Mouse (Mus musculus) forebrain, embryonic 16.5 days (tissue): ENCODE data around the gene P2ry13. TPM values are rescaled to one million over a fixed set of nuclear protein-coding genes. Genes with fewer than 3 reads are reported as not detected.
A peak's percentile ranks its signal among the peaks of the same experiment; 100 is the strongest.

Experiments
- ATAC-seq: fragments of 200-750 bp; cut with Nextera tagmentation; 2 replicates; pipeline ENCODE4 v1.8.0; 2017; ENCODE audit warnings: mild to moderate bottlenecking, moderate library complexity
- H3K27ac ChIP-seq: fragments of 300-500 bp; sonication (generic); 2 replicates; pipeline ENCODE4 v1.5.1; 2014; ENCODE audit warnings: low read length, control low read depth
- H3K27me3 ChIP-seq: fragments of 300-500 bp; sonication (generic); replicated peaks from 2 replicates; pipeline ENCODE4 v1.6.1; 2014; ENCODE audit warnings: low read length; ENCODE audit not compliant: control insufficient read depth, insufficient read depth
- H3K36me3 ChIP-seq: fragments of 300-500 bp; sonication (generic); 2 replicates; pipeline ENCODE4 v1.6.1; 2014; ENCODE audit not compliant: control insufficient read depth, insufficient read depth
- H3K4me1 ChIP-seq: fragments of 300-500 bp; sonication (generic); replicated peaks from 2 replicates; pipeline ENCODE4 v1.6.1; 2014; ENCODE audit warnings: low read length; ENCODE audit not compliant: control insufficient read depth, insufficient read depth
- H3K4me2 ChIP-seq: fragments of 300-500 bp; sonication (generic); 2 replicates; pipeline ENCODE4 v1.6.1; 2014; ENCODE audit warnings: mild to moderate bottlenecking, low read length, control low read depth
- H3K4me3 ChIP-seq: fragments of 300-500 bp; sonication (generic); replicated peaks from 2 replicates; pipeline ENCODE4 v1.5.1; 2014; ENCODE audit warnings: mild to moderate bottlenecking, low read length, control low read depth
- H3K9ac ChIP-seq: fragments of 300-500 bp; sonication (generic); replicated peaks from 2 replicates; pipeline ENCODE4 v1.6.1; 2014; ENCODE audit warnings: low read depth, low read length, control low read depth
- H3K9me3 ChIP-seq: fragments of 300-500 bp; sonication (generic); 2 replicates; pipeline ENCODE4 v1.6.1; 2016; ENCODE audit warnings: low read length; ENCODE audit not compliant: control insufficient read depth
- WGBS: fragments of 180-500 bp; shearing (Covaris S2); extraction: QIAGEN DNeasy Blood & Tissue Kit; methylation state at CpG from one replicate; pipeline ENCODE4 v1.1.7; 2014; 5-methylcytosine and 5-hydroxymethylcytosine counted together
- polyA plus RNA-seq: library from polyadenylated mRNA; unstranded; fragments of >200 nt; fragmentation: Nextera tagmentation; extraction: Ambion mirVana; gene quantifications from 2 replicates; pipeline ENCODE4 v1.2.1, GENCODE M21; 2015

P2ry13 gene
- polyA plus RNA-seq, 1 experiment from 2014 or later = 1.8 TPM

DNA sequence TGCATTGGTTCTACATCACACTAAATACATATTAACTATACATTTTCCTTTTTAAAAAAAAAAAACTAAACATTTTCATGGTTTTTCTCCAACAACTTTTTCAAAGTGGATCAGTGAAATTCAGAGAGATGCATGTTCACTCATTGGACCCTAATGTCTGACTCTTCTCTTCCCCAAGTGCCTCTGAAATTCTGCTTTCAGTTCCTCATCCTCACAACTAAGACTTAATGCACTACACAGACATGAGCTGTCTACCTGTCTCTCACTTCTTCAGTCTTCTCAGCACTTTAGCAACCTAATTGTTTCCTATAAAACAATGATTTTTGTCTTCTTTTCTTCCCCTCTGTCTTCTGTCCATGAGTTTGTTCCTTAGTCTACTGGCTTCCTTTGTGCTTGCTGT is 14.7 kb upstream of the P2ry13 start:
- Histone ChIP-seq H3K4me2 (no peak overlapping the region), H3K9me3 (no peaks in the 10 kb centered on the region), H3K27ac (no peak overlapping the region), H3K27me3 (no peaks in the 10 kb centered on the region), H3K4me1 (no peaks in the 10 kb centered on the region), H3K36me3 (no peaks in the 10 kb centered on the region), H3K9ac (no peak overlapping the region), H3K4me3 (no peak overlapping the region)
- ATAC-seq = no peak

DNA sequence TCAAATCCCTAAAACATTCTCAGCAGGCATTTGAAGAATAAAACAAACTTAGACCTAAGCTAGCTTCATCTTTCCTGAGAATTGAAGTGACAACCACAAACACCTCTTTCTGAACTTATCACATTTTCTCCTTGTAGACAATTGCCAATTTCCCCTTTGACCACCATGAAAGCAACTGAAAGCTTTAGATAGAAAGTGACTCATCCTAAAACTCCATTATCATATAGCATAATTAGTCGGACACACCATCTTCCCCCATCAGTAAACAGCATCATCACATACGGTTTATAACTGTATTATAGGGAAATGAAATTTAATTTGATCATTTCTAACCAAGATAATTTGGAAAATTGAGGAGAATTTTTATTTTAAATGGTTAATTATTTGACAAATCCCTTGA is 11.6 kb upstream of the P2ry13 start:
- Histone ChIP-seq H3K9ac (no peak overlapping the region), H3K9me3 (no peaks in the 10 kb centered on the region), H3K4me1 (no peaks in the 10 kb centered on the region), H3K36me3 (no peaks in the 10 kb centered on the region), H3K27me3 (no peaks in the 10 kb centered on the region), H3K4me3 (no peak overlapping the region), H3K4me2 (no peak overlapping the region), H3K27ac (no peak overlapping the region)
- WGBS = 92% methylated on average over 2 of the region's 2 CpGs
- no peak for ATAC-seq

DNA sequence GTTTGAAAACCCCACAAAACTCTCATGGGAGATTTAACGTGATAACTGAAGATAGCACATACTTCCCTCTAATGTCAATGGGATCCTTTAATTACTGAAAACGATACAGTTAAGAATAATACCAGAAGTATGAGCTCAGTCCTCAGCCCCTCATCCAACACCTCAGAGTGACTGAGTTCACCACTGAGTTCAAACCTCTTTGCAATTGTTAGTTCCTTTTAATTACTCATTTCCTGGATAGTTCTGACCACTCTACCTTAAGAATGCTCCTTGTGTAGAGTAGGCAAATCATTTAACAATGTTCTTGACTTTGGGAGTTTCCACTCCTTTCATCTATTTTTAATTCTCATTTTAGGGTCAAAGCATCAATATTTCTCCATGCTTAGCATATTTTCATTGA is 8.6 kb upstream of the P2ry13 start:
- no peak overlapping the region for H3K9ac ChIP-seq
- H3K27ac ChIP-seq = no peak overlapping the region
- no peaks in the 10 kb centered on the region for H3K4me1 ChIP-seq
- no peaks in the 10 kb centered on the region for H3K27me3 ChIP-seq
- no peaks in the 10 kb centered on the region for H3K36me3 ChIP-seq
- ATAC-seq = no peak
- H3K9me3 ChIP-seq = no peaks in the 10 kb centered on the region
- WGBS = 92% methylated on average over 2 of the region's 2 CpGs
- no peak overlapping the region for H3K4me3 ChIP-seq
- no peak overlapping the region for H3K4me2 ChIP-seq

DNA sequence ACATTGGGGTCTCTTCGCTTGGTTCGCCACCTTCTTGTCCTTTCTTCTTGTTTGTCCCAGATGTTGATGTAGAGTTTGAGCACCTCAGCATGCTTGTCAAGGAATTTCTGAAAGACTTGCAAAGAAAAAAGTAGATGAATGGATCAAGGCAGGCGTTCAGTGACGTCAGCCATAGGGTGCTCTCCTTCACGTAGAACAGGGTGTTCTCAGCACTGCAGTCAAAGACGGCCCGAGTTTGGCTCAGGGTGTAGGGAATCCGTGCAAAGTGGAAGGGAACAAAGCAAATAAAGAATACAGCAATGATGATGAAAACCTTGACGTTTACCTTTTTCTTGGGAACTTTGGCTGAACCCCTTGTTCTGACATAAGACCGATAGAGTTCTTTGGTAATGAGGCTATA is 6.5 kb upstream of the P2ry13 start:
- no peak overlapping the region for H3K27ac ChIP-seq
- no peak overlapping the region for H3K4me3 ChIP-seq
- no peak overlapping the region for H3K9ac ChIP-seq
- H3K36me3 ChIP-seq = no peaks in the 10 kb centered on the region
- H3K4me2 ChIP-seq = no peak overlapping the region
- ATAC-seq = no peak
- 92% methylated on average over 10 of the region's 10 CpGs for WGBS
- H3K9me3 ChIP-seq = no peaks in the 10 kb centered on the region
- H3K4me1 ChIP-seq = no peaks in the 10 kb centered on the region
- no peaks in the 10 kb centered on the region for H3K27me3 ChIP-seq

DNA sequence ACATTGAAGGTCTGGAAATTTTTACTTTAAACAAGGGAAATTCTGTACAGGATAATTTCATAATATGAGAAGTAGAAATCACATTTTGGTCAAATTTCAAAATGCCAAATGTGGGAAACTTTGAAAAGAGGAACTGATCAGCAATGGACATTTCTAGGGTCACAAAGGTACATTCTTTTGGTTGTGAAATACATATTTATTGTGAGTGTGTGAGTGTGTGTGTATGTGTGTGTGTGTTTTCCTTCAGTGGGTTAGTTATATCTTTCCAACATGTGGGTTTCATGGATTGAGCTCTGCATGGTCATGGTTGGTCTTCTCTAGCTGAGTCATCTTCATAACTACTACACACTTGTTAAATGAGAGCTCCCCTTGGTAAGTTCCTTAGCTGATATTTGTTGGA is 1.7 kb upstream of the P2ry13 start:
- no peaks in the 10 kb centered on the region for H3K9me3 ChIP-seq
- no peaks in the 10 kb centered on the region for H3K27me3 ChIP-seq
- no peak overlapping the region for H3K4me3 ChIP-seq
- no peaks in the 10 kb centered on the region for H3K4me1 ChIP-seq
- no peaks in the 10 kb centered on the region for H3K36me3 ChIP-seq
- no peak overlapping the region for H3K27ac ChIP-seq
- no peak overlapping the region for H3K9ac ChIP-seq
- ATAC-seq = no peak
- no peak overlapping the region for H3K4me2 ChIP-seq

DNA sequence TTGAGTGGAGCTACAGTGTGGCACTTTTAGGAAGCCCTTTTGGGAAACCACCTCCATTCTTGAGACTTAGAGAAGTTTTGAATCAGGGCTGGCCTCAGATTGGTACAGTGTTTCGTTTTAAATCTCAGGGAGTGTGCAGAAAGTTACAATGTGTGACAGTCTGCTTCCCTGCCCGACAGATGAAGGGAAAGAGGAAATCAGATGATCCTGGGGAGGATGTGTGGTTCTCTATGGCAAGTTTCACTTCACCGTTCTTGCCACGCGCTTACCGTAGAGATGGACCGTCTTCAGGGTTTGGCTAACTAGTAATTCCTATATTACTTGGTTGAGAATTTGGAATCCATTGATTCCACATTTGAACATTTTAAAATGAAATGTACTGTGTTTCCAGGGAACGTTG is 1.1 kb upstream of the P2ry13 start:
- Histone ChIP-seq H3K4me2 (no peak overlapping the region), H3K9me3 (no peaks in the 10 kb centered on the region), H3K36me3 (no peaks in the 10 kb centered on the region), H3K9ac (no peak overlapping the region), H3K27me3 (no peaks in the 10 kb centered on the region), H3K27ac (no peak overlapping the region), H3K4me3 (no peak overlapping the region), H3K4me1 (no peaks in the 10 kb centered on the region)
- ATAC-seq = no peak
- 90% methylated on average over 8 of the region's 8 CpGs for WGBS

DNA sequence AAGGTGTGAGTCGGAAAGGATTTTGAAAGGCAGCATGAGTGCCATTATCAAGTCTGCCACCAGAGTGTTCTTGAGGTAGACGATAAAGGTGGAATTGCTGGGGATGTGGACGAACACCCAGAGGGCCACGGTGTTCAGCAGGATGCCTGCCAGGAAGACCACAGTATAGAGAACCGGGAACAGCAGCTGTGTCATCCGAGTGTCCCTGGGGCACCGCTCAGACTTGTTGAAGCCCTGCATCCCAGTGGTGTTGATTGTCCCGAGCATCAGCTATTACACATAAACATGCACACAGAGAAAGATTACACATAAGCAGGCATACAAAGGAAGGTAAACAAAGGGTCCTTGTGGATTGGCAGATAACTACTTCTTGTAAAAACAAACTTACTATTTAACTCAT is 593 bp downstream of the P2ry13 start:
- Histone ChIP-seq H3K36me3 (no peaks in the 10 kb centered on the region), H3K27me3 (no peaks in the 10 kb centered on the region), H3K4me1 (no peaks in the 10 kb centered on the region), H3K4me2 (no peak overlapping the region), H3K4me3 (no peak overlapping the region), H3K9ac (no peak overlapping the region), H3K27ac (no peak overlapping the region), H3K9me3 (no peaks in the 10 kb centered on the region)
- 74% methylated on average over 8 of the region's 8 CpGs for WGBS
- no peak for ATAC-seq

DNA sequence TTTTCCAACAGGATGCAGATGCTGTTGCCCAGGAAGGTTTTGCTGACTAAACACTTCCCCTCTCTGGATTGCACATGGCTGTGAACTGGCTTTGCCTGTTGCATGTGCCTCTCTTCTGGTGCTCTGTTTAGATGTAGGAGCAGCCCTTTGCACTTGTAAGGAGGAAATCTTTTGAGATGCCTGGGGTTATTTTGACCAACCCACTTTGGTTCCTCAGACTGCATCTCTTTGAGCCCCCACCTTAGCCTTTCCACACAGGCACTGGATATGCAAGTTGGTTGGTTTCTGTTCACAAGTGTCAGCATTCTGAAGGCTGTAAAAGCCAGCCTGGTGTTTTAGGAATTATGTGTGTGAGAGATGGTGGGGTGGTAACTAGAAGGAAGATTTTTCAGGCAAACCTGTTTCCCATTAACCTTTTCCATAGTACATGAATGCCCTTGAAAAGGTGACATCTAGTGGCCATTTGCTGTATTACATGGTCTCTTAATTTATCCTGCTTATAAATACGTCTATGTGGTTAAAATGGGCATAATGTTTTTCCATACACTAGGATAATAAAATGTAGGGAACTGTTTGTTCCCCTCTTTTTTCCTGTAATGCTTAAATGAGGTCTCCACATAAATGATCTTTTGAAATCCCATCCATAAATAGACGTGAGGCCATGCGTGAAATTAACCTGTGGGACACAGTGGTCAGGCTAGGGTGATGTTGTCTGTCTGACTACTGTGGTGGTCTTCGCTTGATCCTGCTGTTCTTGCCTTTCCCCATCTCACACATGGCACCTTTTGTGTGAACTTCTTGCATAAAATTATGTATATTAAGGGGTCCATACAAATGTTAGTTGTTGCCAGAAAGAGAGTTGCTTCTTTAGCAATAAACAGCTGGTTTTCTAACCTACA is 1.8 kb downstream of the P2ry13 start:
- WGBS = 65% methylated on average over 4 of the region's 4 CpGs
- H3K36me3 ChIP-seq = no peaks in the 10 kb centered on the region
- no peak overlapping the region for H3K27ac ChIP-seq

DNA sequence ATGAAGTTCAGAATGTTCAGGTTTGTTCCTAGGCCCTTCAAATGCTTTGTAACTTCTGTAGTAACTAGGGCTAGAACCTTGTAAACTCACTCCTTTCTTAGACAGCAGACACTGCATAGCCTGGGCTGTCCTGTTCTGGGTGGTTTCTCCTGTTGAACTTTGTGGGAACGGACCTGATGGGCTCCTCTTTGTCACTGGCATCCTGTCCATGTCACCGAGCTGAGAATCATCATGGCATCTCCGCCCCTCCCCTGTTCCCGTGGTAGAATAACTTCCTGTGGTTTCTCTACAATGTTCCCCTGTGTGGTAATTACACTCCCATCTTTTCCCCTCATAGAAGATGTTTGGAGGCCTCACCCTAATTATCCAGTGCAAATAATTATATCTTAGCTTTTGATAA is 4.7 kb downstream of the P2ry13 start:
- 68% methylated on average over 4 of the region's 4 CpGs for WGBS

More for the DNA sequence above, 1.8 kb downstream of the P2ry13 start:
- Histone ChIP-seq H3K4me3 (no peak overlapping the region), H3K27me3 (no peaks in the 10 kb centered on the region), H3K4me1 (no peaks in the 10 kb centered on the region), H3K4me2 (no peak overlapping the region), H3K9me3 (no peaks in the 10 kb centered on the region), H3K9ac (no peak overlapping the region)
- ATAC-seq = peak; percentile 80

More for the DNA sequence above, 4.7 kb downstream of the P2ry13 start:
- ATAC-seq = no peak
- Histone ChIP-seq H3K27me3 (no peaks in the 10 kb centered on the region), H3K9ac (no peak overlapping the region), H3K9me3 (no peaks in the 10 kb centered on the region), H3K4me2 (no peak overlapping the region), H3K4me1 (no peaks in the 10 kb centered on the region), H3K4me3 (no peak overlapping the region), H3K27ac (no peak overlapping the region), H3K36me3 (no peaks in the 10 kb centered on the region)
